In the genomic region with DNA sequence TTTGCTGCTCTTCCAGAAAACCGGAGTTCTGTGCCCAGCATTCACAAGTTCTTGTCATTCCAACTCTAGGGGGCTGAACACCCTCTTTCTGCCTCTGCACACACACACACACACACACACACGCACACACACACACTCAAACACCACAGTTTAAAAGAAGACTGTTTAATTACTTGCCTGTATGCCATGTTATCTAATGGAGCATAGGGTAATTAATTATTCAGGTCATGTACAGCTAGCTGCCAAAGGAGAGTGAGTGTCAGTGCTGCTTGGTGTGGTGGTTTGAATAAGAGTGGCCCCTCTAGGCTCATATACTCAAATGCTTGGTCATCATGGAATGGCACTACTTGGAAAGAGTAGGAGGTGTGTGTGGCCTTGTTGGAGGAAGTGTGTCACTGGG, we compare ENCODE assay signal across 24 mouse cellular contexts.
"Had no signal": no experiment of that assay in that cellular context is flagged by ENCODE, and none has a peak within 500 bp of the region (broad histone marks: within the 10 kb centered on the region; RNA-seq: fewer than 3 reads in every experiment).

No protein-coding gene starts in this region.

- H3K4me1 ChIP-seq: embryonic facial prominence, embryonic 12.5 days; embryonic facial prominence, embryonic 13.5 days; embryonic facial prominence, embryonic 15.5 days; forebrain, embryonic 15.5 days had no signal

- DNase-seq: cerebellum, adult 9-10 months; cerebellum, adult 9-11 months; cerebellum, postnatal 10 days; cerebellum, postnatal 14 days; cerebellum, postnatal 25 days; cerebellum, postnatal 36 days; embryo, embryonic 11 days; forebrain, postnatal 0 days; gastrocnemius, adult 2 months; gastrocnemius, postnatal 10 days; gastrocnemius, postnatal 14 days; gastrocnemius, postnatal 25 days; gastrocnemius, postnatal 36 days; heart, adult 18-20 months; heart, adult 2 months had no signal

- H3K27ac ChIP-seq: embryonic facial prominence, embryonic 10.5 days; embryonic facial prominence, embryonic 12.5 days; embryonic facial prominence, embryonic 13.5 days; embryonic facial prominence, embryonic 15.5 days; forebrain, embryonic 10.5 days; forebrain, embryonic 12.5 days; forebrain, embryonic 13.5 days; forebrain, embryonic 15.5 days; gastrocnemius, adult 2 months; heart, adult 2 months had no signal

- H3K27me3 ChIP-seq: embryonic facial prominence, embryonic 12.5 days; embryonic facial prominence, embryonic 13.5 days; embryonic facial prominence, embryonic 15.5 days; forebrain, embryonic 12.5 days; forebrain, embryonic 13.5 days; forebrain, embryonic 15.5 days had no signal

- H3K36me3 ChIP-seq: embryonic facial prominence, embryonic 12.5 days; embryonic facial prominence, embryonic 13.5 days; embryonic facial prominence, embryonic 15.5 days; forebrain, embryonic 12.5 days; forebrain, embryonic 15.5 days had no signal

- H3K4me2 ChIP-seq: embryonic facial prominence, embryonic 12.5 days; embryonic facial prominence, embryonic 13.5 days; embryonic facial prominence, embryonic 15.5 days; forebrain, embryonic 12.5 days; forebrain, embryonic 13.5 days; forebrain, embryonic 15.5 days had no signal

- H3K9me3 ChIP-seq: embryonic facial prominence, embryonic 10.5 days; embryonic facial prominence, embryonic 12.5 days; embryonic facial prominence, embryonic 13.5 days; embryonic facial prominence, embryonic 15.5 days; forebrain, embryonic 10.5 days; forebrain, embryonic 12.5 days; forebrain, embryonic 13.5 days; forebrain, embryonic 15.5 days had no signal

- H3K4me3 ChIP-seq: embryonic facial prominence, embryonic 10.5 days; embryonic facial prominence, embryonic 12.5 days; embryonic facial prominence, embryonic 13.5 days; embryonic facial prominence, embryonic 15.5 days; erythroblast, embryonic 14.5 days; forebrain, embryonic 10.5 days; forebrain, embryonic 12.5 days; forebrain, embryonic 13.5 days; forebrain, embryonic 15.5 days; gastrocnemius, adult 2 months; heart, adult 2 months had no signal

- H3K9ac ChIP-seq: embryonic facial prominence, embryonic 12.5 days; embryonic facial prominence, embryonic 13.5 days; embryonic facial prominence, embryonic 15.5 days; forebrain, embryonic 12.5 days; forebrain, embryonic 13.5 days; forebrain, embryonic 15.5 days; forebrain, postnatal 0 days had no signal
